Mouse (Mus musculus) heart, embryonic 14.5 days (tissue): ENCODE results near the gene Traf3ip1. TPM values are rescaled to one million over a fixed set of nuclear protein-coding genes. Genes with fewer than 3 reads are reported as not detected.

Experiments used
- ATAC-seq: fragments of 200-750 bp; cut with Nextera tagmentation; 2 replicates; pipeline ENCODE4 v1.8.0; 2017; ENCODE audit warnings: low read depth, moderate TSS enrichment; ENCODE audit not compliant: insufficient number of reproducible peaks, insufficient read depth, low FRiP score
- H3K27ac ChIP-seq, 2 experiments: fragments of 200-500 bp in 1 of 2; fragments of 300-500 bp in 1 of 2; sonication (generic) in 1 of 2; replicated peaks in 1 of 2; 2 replicates each; pipeline ENCODE4 v1.5.1; 2012 to 2014; ENCODE audit warnings: low read depth in 2 of 2, low read length in 2 of 2, control low read depth in 1 of 2, mild to moderate bottlenecking in 1 of 2, mixed read lengths in 1 of 2; ENCODE audit not compliant: control insufficient read depth in 1 of 2, insufficient read depth in 1 of 2
- H3K27me3 ChIP-seq: fragments of 300-500 bp; sonication (generic); 2 replicates; pipeline ENCODE4 v1.6.1; 2014; ENCODE audit warnings: mild to moderate bottlenecking, low read length, control low read depth; ENCODE audit not compliant: control insufficient read depth, insufficient read depth
- H3K36me3 ChIP-seq: fragments of 300-500 bp; sonication (generic); 2 replicates; pipeline ENCODE4 v1.6.1; 2014; ENCODE audit warnings: mild to moderate bottlenecking, control low read depth, low read length, mixed read lengths; ENCODE audit not compliant: control insufficient read depth, insufficient read depth
- H3K4me1 ChIP-seq, 2 experiments: fragments of 200-500 bp in 1 of 2; fragments of 300-500 bp in 1 of 2; sonication (generic) in 1 of 2; 2 replicates each; pipeline ENCODE4 v1.6.1; 2012 to 2014; ENCODE audit warnings: low read length in 2 of 2, control low read depth in 1 of 2, mixed read lengths in 1 of 2; ENCODE audit not compliant: control insufficient read depth in 2 of 2, insufficient read depth in 2 of 2
- H3K4me2 ChIP-seq: fragments of 300-500 bp; sonication (generic); 2 replicates; pipeline ENCODE4 v1.6.1; 2014; ENCODE audit warnings: mild to moderate bottlenecking, low read length
- H3K4me3 ChIP-seq, 2 experiments: fragments of 200-500 bp in 1 of 2; fragments of 300-500 bp in 1 of 2; sonication (generic) in 1 of 2; 2 replicates each; pipeline ENCODE4 v1.5.1; 2012 to 2014; ENCODE audit warnings: low read length in 2 of 2, mild to moderate bottlenecking in 2 of 2, control low read depth in 1 of 2, low read depth in 1 of 2, moderate library complexity in 1 of 2; ENCODE audit not compliant: control insufficient read depth in 1 of 2, insufficient read depth in 1 of 2
- H3K9ac ChIP-seq: fragments of 300-500 bp; sonication (generic); 2 replicates; pipeline ENCODE4 v1.6.1; 2014; ENCODE audit warnings: mild to moderate bottlenecking, low read length
- H3K9me3 ChIP-seq: fragments of 300-500 bp; sonication (generic); 2 replicates; pipeline ENCODE4 v1.6.1; 2016; ENCODE audit warnings: low read length, control low read depth; ENCODE audit not compliant: control insufficient read depth
- WGBS: fragments of 180-500 bp; shearing (Covaris S2); extraction: QIAGEN DNeasy Blood & Tissue Kit; methylation state at CpG from one replicate; pipeline ENCODE4 v1.1.7; 2014; 5-methylcytosine and 5-hydroxymethylcytosine counted together
- polyA plus RNA-seq: library from polyadenylated mRNA; unstranded; fragments of >200 nt; fragmentation: Nextera tagmentation; extraction: Ambion mirVana; gene quantifications from 2 replicates; pipeline ENCODE4 v1.2.1, GENCODE M21; 2014

Gene Traf3ip1
- polyA plus RNA-seq, 1 experiment from 2014 or later = 3.4 TPM

GRCm38 (mm10) chr1:91564004-91564403 is 69.6 kb downstream of the Traf3ip1 start:
- no peak for ATAC-seq
- no peak overlapping the region for H3K4me2 ChIP-seq
- no peaks in the 10 kb centered on the region for H3K27me3 ChIP-seq
- no peak overlapping the region for H3K4me3 ChIP-seq
- H3K36me3 ChIP-seq = no peaks in the 10 kb centered on the region
- H3K9me3 ChIP-seq = no peaks in the 10 kb centered on the region
- 8% methylated on average over 3 of the region's 3 CpGs for WGBS
- H3K4me1 ChIP-seq = no peaks in the 10 kb centered on the region
- no peak overlapping the region for H3K27ac ChIP-seq
- no peak overlapping the region for H3K9ac ChIP-seq

- H3K9ac ChIP-seq = no peak overlapping the region
- ATAC-seq = no peak
- 61% methylated on average over 6 of the region's 6 CpGs for WGBS
These were observed 70.2 kb downstream of the Traf3ip1 start for GRCm38 (mm10) chr1:91564598-91564997.

GRCm38 (mm10) chr1:91567269-91567668 is 72.8 kb downstream of the Traf3ip1 start:
- H3K27me3 ChIP-seq = no peaks in the 10 kb centered on the region
- H3K27ac ChIP-seq = no peak overlapping the region
- ATAC-seq = no peak
- WGBS = 64% methylated on average over 2 of the region's 2 CpGs
- H3K36me3 ChIP-seq = no peaks in the 10 kb centered on the region
- H3K4me1 ChIP-seq = no peaks in the 10 kb centered on the region
- H3K9me3 ChIP-seq = no peaks in the 10 kb centered on the region
- H3K4me2 ChIP-seq = no peak overlapping the region
- no peak overlapping the region for H3K9ac ChIP-seq
- no peak overlapping the region for H3K4me3 ChIP-seq

More at GRCm38 (mm10) chr1:91564598-91564997, 70.2 kb downstream of the Traf3ip1 start:
- no peaks in the 10 kb centered on the region for H3K9me3 ChIP-seq
- H3K4me2 ChIP-seq = no peak overlapping the region
- H3K27ac ChIP-seq = no peak overlapping the region
- no peaks in the 10 kb centered on the region for H3K27me3 ChIP-seq
- no peaks in the 10 kb centered on the region for H3K4me1 ChIP-seq
- H3K36me3 ChIP-seq = no peaks in the 10 kb centered on the region
- H3K4me3 ChIP-seq = no peak overlapping the region

GRCm38 (mm10) chr1:91572458-91572857 is 78.0 kb downstream of the Traf3ip1 start:
- Histone ChIP-seq H3K9me3 (no peaks in the 10 kb centered on the region), H3K4me1 (no peaks in the 10 kb centered on the region), H3K27ac (no peak overlapping the region), H3K4me2 (no peak overlapping the region), H3K4me3 (no peak overlapping the region), H3K36me3 (no peaks in the 10 kb centered on the region), H3K9ac (no peak overlapping the region), H3K27me3 (no peaks in the 10 kb centered on the region)
- no peak for ATAC-seq
- WGBS = 73% methylated on average over 10 of the region's 10 CpGs

GRCm38 (mm10) chr1:91574208-91574607 is 79.8 kb downstream of the Traf3ip1 start:
- 54% methylated on average over 3 of the region's 3 CpGs for WGBS
- H3K9ac ChIP-seq = no peak overlapping the region
- H3K27ac ChIP-seq = no peak overlapping the region
- ATAC-seq = no peak
- peaks cover 0 to 7% of the 10 kb centered on the region in 2 experiments; a peak in 2 of 4 replicates for H3K4me1 ChIP-seq
- no peaks in the 10 kb centered on the region for H3K9me3 ChIP-seq
- H3K4me2 ChIP-seq = no peak overlapping the region
- no peak overlapping the region for H3K4me3 ChIP-seq
- no peaks in the 10 kb centered on the region for H3K36me3 ChIP-seq
- no peaks in the 10 kb centered on the region for H3K27me3 ChIP-seq

GRCm38 (mm10) chr1:91577883-91578517 is 83.6 kb downstream of the Traf3ip1 start:
- ATAC-seq = no peak
- 45% methylated on average over 7 of the region's 7 CpGs for WGBS
- Histone ChIP-seq H3K36me3 (no peaks in the 10 kb centered on the region), H3K9ac (no peak overlapping the region), H3K4me2 (no peak overlapping the region), H3K9me3 (no peaks in the 10 kb centered on the region), H3K27me3 (no peaks in the 10 kb centered on the region), H3K4me1 (peaks cover 4 to 9% of the 10 kb centered on the region in 2 experiments; a peak in 2 of 4 replicates), H3K27ac (no peak overlapping the region), H3K4me3 (no peak overlapping the region)

Other genes starting within 250 kb of the Traf3ip1 start
- 63.5 and 67.6 TPM in 2 replicates for gene Ube2f, start 244.3 kb upstream of the Traf3ip1 start, polyA plus RNA-seq
- gene Scly, start 196.3 kb upstream of the Traf3ip1 start, polyA plus RNA-seq = 10.6 and 12.1 TPM in 2 replicates
- 0.12 TPM in 1 of 2 replicates, not detected in the other for gene Espnl, start 172.6 kb upstream of the Traf3ip1 start, polyA plus RNA-seq
- gene Klhl30, start 143.6 kb upstream of the Traf3ip1 start, polyA plus RNA-seq = 61.8 and 63.4 TPM in 2 replicates
- 0.63 and 2.5 TPM in 2 replicates for gene Erfe, start 128.2 kb upstream of the Traf3ip1 start, polyA plus RNA-seq
- gene Ilkap, start 95.8 kb upstream of the Traf3ip1 start, polyA plus RNA-seq = 98.5 and 108 TPM in 2 replicates
- gene Hes6, start 80.6 kb upstream of the Traf3ip1 start, polyA plus RNA-seq = 67.3 and 71.4 TPM in 2 replicates
- gene Per2, start 35.3 kb upstream of the Traf3ip1 start, polyA plus RNA-seq = 3.4 and 5.6 TPM in 2 replicates
- gene Asb1, start 45.9 kb downstream of the Traf3ip1 start, polyA plus RNA-seq = 5.7 and 7.5 TPM in 2 replicates